Mouse (Mus musculus): ENCODE data around the gene Rora.
"Not testable (repeated sequence)": the region's sequence is repeated elsewhere in the genome, so short reads cannot be mapped to it uniquely, and the experiment has no call there.

Rora gene

GRCm38 (mm10) chr9:69087325-69087724 is 433.7 kb downstream of the Rora start:
- CTCF ChIA-PET: no interaction called here

- CTCF ChIA-PET: no interaction called here
Measured at GRCm38 (mm10) chr9:69090749-69091270, 437.2 kb downstream of the Rora start.

GRCm38 (mm10) chr9:69092119-69093013 is 438.8 kb downstream of the Rora start:
- CTCF ChIA-PET: no interaction called here

GRCm38 (mm10) chr9:69100153-69100756 is 446.7 kb downstream of the Rora start:
- CTCF ChIA-PET: not testable (repeated sequence)

- CTCF ChIA-PET: no interaction called here
Measured at GRCm38 (mm10) chr9:69104321-69104720, 450.7 kb downstream of the Rora start.

- CTCF ChIA-PET: no interaction called here
Measured at GRCm38 (mm10) chr9:69109618-69110300, 456.2 kb downstream of the Rora start.

- CTCF ChIA-PET: no interaction called here
Measured at GRCm38 (mm10) chr9:69110301-69110674, 456.7 kb downstream of the Rora start.

- CTCF ChIA-PET: no interaction called here
Measured at GRCm38 (mm10) chr9:69110706-69111105, 457.1 kb downstream of the Rora start.

- CTCF ChIA-PET: no interaction called here
Measured at GRCm38 (mm10) chr9:69111539-69111938, 458.0 kb downstream of the Rora start.

- CTCF ChIA-PET: no interaction called here
Measured at GRCm38 (mm10) chr9:69114429-69114984, 460.9 kb downstream of the Rora start.

- CTCF ChIA-PET: no interaction called here
Measured at GRCm38 (mm10) chr9:69116740-69117139, 463.2 kb downstream of the Rora start.

- CTCF ChIA-PET: no interaction called here
Measured at GRCm38 (mm10) chr9:69121117-69121740, 467.6 kb downstream of the Rora start.

GRCm38 (mm10) chr9:69125011-69125786 is 471.6 kb downstream of the Rora start:
- CTCF ChIA-PET: interaction anchor here (0.9 kb wide), 1 partner anchor 159 kb away, joined by 3 read pairs; no protein-coding TSS in a partner anchor

- CTCF ChIA-PET: no interaction called here
Measured at GRCm38 (mm10) chr9:69125787-69126161, 472.2 kb downstream of the Rora start.

GRCm38 (mm10) chr9:69126595-69126994 is 473.0 kb downstream of the Rora start:
- CTCF ChIA-PET: no interaction called here

GRCm38 (mm10) chr9:69128335-69128734 is 474.7 kb downstream of the Rora start:
- CTCF ChIA-PET: no interaction called here

GRCm38 (mm10) chr9:69132995-69133394 is 479.4 kb downstream of the Rora start:
- CTCF ChIA-PET: no interaction called here

- CTCF ChIA-PET: no interaction called here
Measured at GRCm38 (mm10) chr9:69133696-69134095, 480.1 kb downstream of the Rora start.

- CTCF ChIA-PET: no interaction called here
Measured at GRCm38 (mm10) chr9:69134604-69135003, 481.0 kb downstream of the Rora start.

GRCm38 (mm10) chr9:69136821-69137220 is 483.2 kb downstream of the Rora start:
- CTCF ChIA-PET: no interaction called here

- CTCF ChIA-PET: no interaction called here
Measured at GRCm38 (mm10) chr9:69137398-69137797, 483.8 kb downstream of the Rora start.
